Mouse (Mus musculus): ENCODE data around the gene Ccn1. TPM values are rescaled to one million over a fixed set of nuclear protein-coding genes. Genes with fewer than 3 reads are reported as not detected.

Gene Ccn1
- 2.8 and 4.3 TPM in 2 replicates for polyA plus RNA-seq (2021; fragmentation: Nextera tagmentation)
- long read RNA-seq, experiment 1, transcript Ccn1-201 (5 exons, 2,019 nt), result major isoform, 10 of 11 reads
- long read RNA-seq, experiment 1, partial matches to known transcripts, result 0 of 11 reads
- long read RNA-seq, experiment 1, other reads (novel, unspliced or antisense), result 1 of 11 reads
- long read RNA-seq, experiment 2, transcript Ccn1-201 (5 exons, 2,019 nt), result major isoform, 10 of 10 reads
- long read RNA-seq, experiment 2, partial matches to known transcripts, result 0 of 10 reads
- long read RNA-seq, experiment 2, other reads (novel, unspliced or antisense), result 0 of 10 reads

GRCm38 (mm10) chr3:145649852-145650202 lies at the start of gene Ccn1:
TSS of gene Ccn1 (minus strand) at chr3:145649981.

Other genes starting within 250 kb of the Ccn1 start
- 5.5 and 8.7 TPM in 2 replicates for gene Znhit6, start 73.8 kb downstream of the Ccn1 start, polyA plus RNA-seq (2021; fragmentation: Nextera tagmentation)
- gene Ddah1, start 108.7 kb upstream of the Ccn1 start, polyA plus RNA-seq (2021; fragmentation: Nextera tagmentation), result 86.1 and 87.5 TPM in 2 replicates

Data from layer of hippocampus, adult 6 months (tissue).